Mouse (Mus musculus) CH12.LX (cell line): ENCODE results near the gene Dus3l.

ENCODE experiments used
- EP300 ChIP-seq: IDR thresholded peaks from 2 replicates; pipeline ENCODE4 v1.6.1; 2011; ENCODE audit warnings: low read length, improper control_type of control experiment
- TBP ChIP-seq: conservative IDR thresholded peaks from 2 replicates; pipeline ENCODE4 v1.6.1; 2011; ENCODE audit warnings: low read depth, low read length, improper control_type of control experiment

DNA sequence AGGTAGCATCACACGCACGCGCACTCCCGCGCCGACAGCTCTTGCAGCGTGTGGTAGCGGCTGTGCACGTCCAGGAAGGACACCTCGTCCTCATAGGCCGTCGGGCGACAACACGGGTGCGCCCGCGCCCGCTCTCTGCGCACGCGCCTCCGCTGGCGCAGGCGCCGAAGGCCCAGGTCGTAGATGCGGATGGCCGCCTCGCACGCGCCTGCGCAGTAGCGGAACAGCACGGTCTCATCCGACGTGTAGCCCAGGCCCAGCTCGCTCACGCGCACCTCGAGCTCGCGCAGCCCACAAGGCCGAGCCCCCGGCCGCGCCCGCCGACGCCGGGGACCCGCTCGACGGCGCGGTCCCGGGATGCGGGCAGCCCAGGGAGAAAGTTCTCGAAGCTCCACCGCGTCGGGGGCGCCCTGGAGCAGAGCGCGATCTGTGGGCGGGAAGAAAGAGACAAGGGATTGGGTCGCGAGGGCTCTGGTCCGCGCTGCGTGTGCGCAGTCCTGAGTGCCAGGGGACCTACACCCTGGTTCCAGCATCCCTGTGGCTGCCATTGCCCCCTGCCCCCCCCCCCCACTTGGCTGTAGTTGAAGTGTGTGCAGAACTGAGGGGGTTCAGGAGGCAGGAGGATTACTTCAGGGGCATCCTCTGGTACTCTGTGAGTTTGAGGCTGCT, 13.0 kb upstream of the Dus3l start:
- TF ChIP-seq EP300 (no peak), TBP (no peak)
